Mouse (Mus musculus): ENCODE measurements at regions not wholly inside any gene's neighbourhood (a gene's known extent, or its start where the extent isn't known, plus 50 kb on each side); places are given as distances from the start of the nearest gene placed in this dataset.
"Not testable (repeated sequence)": the region's sequence is repeated elsewhere in the genome, so short reads cannot be mapped to it uniquely, and the experiment has no call there.

DNA sequence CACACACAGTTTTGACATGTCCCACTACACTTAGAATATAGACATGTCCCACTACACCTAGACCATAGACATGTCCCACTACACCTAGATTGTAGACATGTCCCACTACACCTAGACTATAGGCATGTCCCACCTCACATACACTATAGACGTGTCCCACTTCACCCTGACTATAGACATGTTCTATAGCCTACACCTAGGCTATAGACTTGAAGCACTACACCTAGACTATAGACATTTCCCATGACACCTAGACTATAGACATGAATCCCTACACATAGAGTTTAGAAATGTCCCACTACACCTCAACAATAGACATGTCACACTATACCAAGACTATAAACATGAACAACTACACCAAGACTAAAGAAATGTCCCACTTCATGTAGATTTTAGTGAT is 2580.9 kb downstream of the Gm37988 start:
- Histone ChIP-seq H3K9ac (no peak overlapping the region), H3K4me2 (no peak overlapping the region), H3K27me3 (replicated peaks) (no peaks in the 10 kb centered on the region), H3K4me3 (no peak overlapping the region), H3K4me1 (replicated peaks) (no peaks in the 10 kb centered on the region), H3K36me3 (no peaks in the 10 kb centered on the region), H3K27ac (ENCODE audit: poor library complexity, severe bottlenecking) (no peak overlapping the region), H3K9me3 (replicated peaks) (no peaks in the 10 kb centered on the region)
- WGBS = 77% methylated on average over 1 of the region's 1 CpGs
- no peak for ATAC-seq (ENCODE audit: insufficient number of reproducible peaks, low FRiP score)

DNA sequence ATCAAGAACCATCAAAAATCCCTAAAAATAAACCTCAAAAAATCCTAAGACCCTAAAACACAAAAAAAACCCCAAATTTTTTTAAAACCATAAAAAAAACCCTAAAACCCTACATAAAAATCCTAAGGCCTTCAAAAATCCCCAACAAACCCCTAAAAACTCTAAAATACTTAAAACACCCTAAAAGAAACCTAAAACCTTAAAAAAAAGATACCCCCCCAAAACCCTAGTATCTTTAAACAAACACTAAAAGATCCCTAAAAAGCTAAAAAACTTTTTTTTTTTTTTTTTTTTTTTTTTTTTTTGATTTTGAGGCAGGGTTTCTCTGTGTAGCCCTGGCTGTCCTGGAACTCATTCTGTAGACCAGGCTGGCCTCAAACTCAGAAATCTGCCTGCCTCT is 2585.8 kb downstream of the Gm37988 start:
- Histone ChIP-seq H3K4me3 (no peak overlapping the region), H3K4me1 (replicated peaks) (no peaks in the 10 kb centered on the region), H3K27me3 (replicated peaks) (no peaks in the 10 kb centered on the region), H3K9ac (no peak overlapping the region), H3K27ac (ENCODE audit: poor library complexity, severe bottlenecking) (no peak overlapping the region), H3K4me2 (no peak overlapping the region), H3K36me3 (no peaks in the 10 kb centered on the region), H3K9me3 (replicated peaks) (no peaks in the 10 kb centered on the region)
- ATAC-seq (ENCODE audit: insufficient number of reproducible peaks, low FRiP score) = no peak

DNA sequence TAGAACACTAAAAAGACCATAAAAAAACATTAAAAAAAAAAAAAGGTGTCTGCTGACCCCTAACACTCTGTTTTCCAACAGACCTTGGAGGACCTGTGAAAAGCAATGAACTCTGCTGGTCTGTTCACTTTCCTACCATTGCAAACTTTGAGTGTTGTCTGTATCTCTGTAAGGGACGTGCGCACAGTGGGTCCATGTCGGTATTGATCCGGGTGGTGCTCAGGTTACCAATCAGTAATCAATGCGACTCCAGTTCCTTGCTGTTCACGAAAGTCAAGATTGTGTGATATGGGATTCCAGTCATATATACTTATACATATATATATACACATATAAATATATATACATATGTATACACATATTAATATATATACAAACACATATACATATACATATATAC is 2586.5 kb downstream of the Gm37988 start:
- H3K4me1 ChIP-seq (replicated peaks) = no peaks in the 10 kb centered on the region
- WGBS = 95% methylated on average over 6 of the region's 6 CpGs
- H3K27me3 ChIP-seq (replicated peaks) = no peaks in the 10 kb centered on the region
- H3K27ac ChIP-seq (ENCODE audit: poor library complexity, severe bottlenecking) = no peak overlapping the region
- H3K4me3 ChIP-seq = no peak overlapping the region
- H3K9ac ChIP-seq = no peak overlapping the region
- H3K4me2 ChIP-seq = no peak overlapping the region
- H3K36me3 ChIP-seq = no peaks in the 10 kb centered on the region
- H3K9me3 ChIP-seq (replicated peaks) = no peaks in the 10 kb centered on the region
- no peak for ATAC-seq (ENCODE audit: insufficient number of reproducible peaks, low FRiP score)

DNA sequence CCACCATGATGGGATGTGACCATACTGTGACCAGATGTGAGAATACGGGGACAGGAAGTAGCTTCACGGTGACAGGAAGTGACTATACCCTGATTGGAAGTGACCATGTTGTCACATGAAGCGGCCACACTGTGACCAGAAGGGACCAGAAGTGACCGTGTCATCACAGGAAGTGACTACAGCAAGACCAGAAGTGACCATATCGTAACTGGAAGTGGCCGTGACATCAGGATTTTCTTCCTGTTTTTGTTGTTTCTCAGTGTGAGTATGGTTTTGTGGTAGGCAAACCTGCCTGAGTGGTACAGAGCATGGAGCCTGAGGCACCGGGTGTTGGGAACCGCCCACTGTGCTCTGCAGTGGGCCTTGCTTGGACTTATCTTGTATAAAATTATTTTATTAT is 2587.8 kb downstream of the Gm37988 start:
- H3K4me1 ChIP-seq (replicated peaks) = no peaks in the 10 kb centered on the region
- WGBS = 85% methylated on average over 8 of the region's 8 CpGs
- ATAC-seq (ENCODE audit: insufficient number of reproducible peaks, low FRiP score) = no peak
- no peak overlapping the region for H3K27ac ChIP-seq (ENCODE audit: poor library complexity, severe bottlenecking)
- no peak overlapping the region for H3K4me2 ChIP-seq
- H3K27me3 ChIP-seq (replicated peaks) = no peaks in the 10 kb centered on the region
- no peaks in the 10 kb centered on the region for H3K36me3 ChIP-seq
- H3K9ac ChIP-seq = no peak overlapping the region
- no peak overlapping the region for H3K4me3 ChIP-seq
- no peaks in the 10 kb centered on the region for H3K9me3 ChIP-seq (replicated peaks)

DNA sequence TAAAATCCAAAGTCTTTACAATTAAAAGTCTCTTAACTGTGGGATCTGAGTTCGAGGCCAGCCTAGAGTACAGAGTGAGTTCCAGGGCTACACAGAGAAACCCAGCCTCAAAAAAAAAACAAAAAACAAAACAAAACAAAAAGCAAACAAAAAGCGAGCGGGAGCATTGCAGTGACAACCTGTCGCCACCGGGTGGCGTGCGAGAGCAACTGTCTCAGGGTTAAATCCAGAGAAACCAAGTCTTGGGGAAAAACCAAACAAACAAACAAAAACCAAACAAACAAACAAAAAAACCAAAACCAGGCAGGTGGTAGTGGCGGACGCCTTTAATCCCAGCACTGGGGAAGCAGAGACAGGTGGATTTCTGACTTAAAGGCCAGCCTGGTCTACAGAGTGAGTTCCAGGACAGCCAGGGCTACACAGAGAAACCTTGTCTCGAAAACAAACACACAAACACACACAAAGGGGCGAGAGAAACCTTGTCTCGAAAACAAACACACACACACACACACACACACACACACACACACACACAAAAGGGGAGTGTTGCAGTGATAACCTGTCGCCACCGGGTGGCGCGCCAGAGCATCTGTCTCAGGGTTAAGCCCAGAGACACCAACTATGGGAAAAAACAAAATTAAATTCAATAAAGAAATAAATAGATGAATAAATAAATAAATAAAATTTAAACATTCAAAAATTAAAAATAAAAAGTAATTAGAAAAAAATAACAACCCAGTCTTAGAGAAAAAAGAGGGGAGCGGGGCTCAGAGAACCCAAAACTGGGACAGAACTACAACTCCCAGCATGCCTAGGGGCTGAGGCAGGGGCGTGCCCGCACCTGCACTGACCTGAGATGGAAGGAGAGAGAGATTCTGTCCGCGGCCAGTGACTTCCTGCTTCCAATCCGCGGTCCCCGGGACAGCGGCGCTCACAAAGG is 2589.4 kb downstream of the Gm37988 start:
- no peaks in the 10 kb centered on the region for H3K4me1 ChIP-seq (replicated peaks)
- H3K9me3 ChIP-seq (replicated peaks) = no peaks in the 10 kb centered on the region
- H3K27ac ChIP-seq (ENCODE audit: poor library complexity, severe bottlenecking) = peak overlapping the region; percentile 58; the same call in 1 of the 2 replicates
- no peaks in the 10 kb centered on the region for H3K36me3 ChIP-seq
- peak; percentile 90 for ATAC-seq (ENCODE audit: insufficient number of reproducible peaks, low FRiP score)
- peak overlapping the region; percentile 58 for H3K4me2 ChIP-seq
- peak overlapping the region; percentile 82 for H3K4me3 ChIP-seq
- WGBS = 11% methylated on average over 26 of the region's 26 CpGs
- peak overlapping the region; percentile 75 for H3K9ac ChIP-seq
- H3K27me3 ChIP-seq (replicated peaks) = no peaks in the 10 kb centered on the region

DNA sequence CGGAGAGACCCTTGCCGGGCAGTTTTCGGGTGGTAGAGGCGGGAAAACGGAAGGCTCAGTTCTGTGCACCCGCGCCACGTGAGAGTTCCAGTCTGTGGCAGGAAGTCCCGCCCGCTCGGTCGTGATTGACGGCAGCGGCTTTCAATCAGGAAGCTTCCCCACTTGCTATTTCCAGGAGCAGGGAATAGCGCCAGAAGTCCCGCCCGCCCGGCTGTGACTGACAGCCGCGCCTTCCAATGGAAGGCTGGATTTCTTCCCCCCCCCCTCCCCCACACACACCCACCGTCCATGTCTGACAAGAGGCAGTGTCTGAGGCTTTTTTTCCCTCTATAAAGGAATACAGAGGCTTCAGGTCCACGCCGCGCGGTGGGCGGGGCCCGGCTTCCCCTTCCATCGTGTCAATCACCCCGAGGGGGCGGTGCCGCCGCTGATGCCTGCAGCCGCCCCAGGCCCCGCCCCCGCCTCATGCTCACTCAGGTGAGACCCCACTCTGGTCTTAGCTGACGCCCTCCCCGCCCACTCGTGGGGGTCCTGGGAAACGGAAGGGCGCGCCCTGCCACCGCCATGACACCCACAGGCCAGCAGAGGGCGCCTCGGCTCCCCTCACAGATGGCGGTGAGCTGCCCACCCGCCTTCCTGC is 2590.2 kb downstream of the Gm37988 start:
- H3K36me3 ChIP-seq = no peaks in the 10 kb centered on the region
- peak; percentile 98 for ATAC-seq (ENCODE audit: insufficient number of reproducible peaks, low FRiP score)
- no peaks in the 10 kb centered on the region for H3K27me3 ChIP-seq (replicated peaks)
- no peaks in the 10 kb centered on the region for H3K4me1 ChIP-seq (replicated peaks)
- no peaks in the 10 kb centered on the region for H3K9me3 ChIP-seq (replicated peaks)
- 0% methylated on average over 44 of the region's 46 CpGs for WGBS
- peak overlapping the region; percentile 86 for H3K4me2 ChIP-seq
- H3K9ac ChIP-seq = peak overlapping the region; percentile 77
- H3K27ac ChIP-seq (ENCODE audit: poor library complexity, severe bottlenecking) = peak overlapping the region; percentile 76
- H3K4me3 ChIP-seq = peak overlapping the region; percentile 82

DNA sequence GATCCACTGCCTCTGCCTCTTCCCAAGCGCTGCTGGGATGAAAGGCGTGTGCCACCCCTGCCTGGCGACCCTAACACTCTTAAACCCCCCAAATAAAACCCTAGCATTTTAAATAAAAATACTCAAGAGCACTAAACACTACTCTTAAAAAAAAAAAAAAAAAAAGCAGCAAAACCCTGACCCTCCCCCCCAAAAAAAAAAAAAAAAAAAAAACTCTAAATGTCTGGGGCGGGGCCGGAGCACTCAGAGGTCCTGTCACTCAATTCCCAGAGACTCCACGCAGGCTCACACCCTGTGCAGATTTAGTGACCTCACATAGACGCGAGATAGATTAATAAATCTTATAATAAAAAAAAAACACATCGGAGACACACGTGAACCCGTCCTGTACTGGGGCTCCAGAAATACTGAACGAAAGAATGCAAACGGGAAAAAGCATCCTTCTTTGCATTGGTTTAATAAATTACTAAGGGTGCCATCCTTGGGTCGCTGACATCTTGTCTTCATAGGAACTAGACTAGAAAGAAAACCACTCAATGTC is 2591.1 kb downstream of the Gm37988 start:
- Histone ChIP-seq H3K4me3 (peak overlapping the region; percentile 82), H3K9ac (peak overlapping the region; percentile 77), H3K9me3 (replicated peaks) (no peaks in the 10 kb centered on the region), H3K4me2 (peak overlapping the region; percentile 86), H3K4me1 (replicated peaks) (no peaks in the 10 kb centered on the region), H3K36me3 (no peaks in the 10 kb centered on the region), H3K27me3 (replicated peaks) (no peaks in the 10 kb centered on the region), H3K27ac (ENCODE audit: poor library complexity, severe bottlenecking) (peak overlapping the region; percentile 76; the same call in 1 of the 2 replicates)
- 58% methylated on average over 14 of the region's 14 CpGs for WGBS
- no peak for ATAC-seq (ENCODE audit: insufficient number of reproducible peaks, low FRiP score)

DNA sequence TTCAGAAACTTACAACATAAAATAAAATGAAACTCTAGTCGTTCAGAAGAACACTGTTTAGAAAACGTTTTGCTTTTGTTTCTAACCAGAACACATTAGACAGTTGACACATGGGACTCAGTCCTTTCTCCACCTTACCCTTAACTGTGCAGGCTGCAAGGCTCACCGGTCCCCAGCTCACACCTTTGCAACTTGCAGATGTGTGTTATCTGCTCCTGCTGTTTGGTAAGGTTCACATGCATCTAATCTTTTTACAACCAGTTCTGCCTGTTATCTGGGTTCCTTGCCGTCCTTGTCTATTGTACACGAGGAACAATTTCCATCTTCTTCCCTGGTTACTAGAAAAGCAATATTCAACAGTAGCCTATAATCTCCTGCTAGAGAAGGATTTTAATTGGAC is 2598.0 kb downstream of the Gm37988 start:
- H3K27me3 ChIP-seq (replicated peaks); ATAC-seq (ENCODE audit: insufficient number of reproducible peaks, low FRiP score); H3K27ac ChIP-seq (ENCODE audit: poor library complexity, severe bottlenecking); H3K9me3 ChIP-seq (replicated peaks); H3K4me2 ChIP-seq; H3K36me3 ChIP-seq; H3K4me1 ChIP-seq (replicated peaks); H3K9ac ChIP-seq; H3K4me3 ChIP-seq: not testable (repeated sequence)
- 47% methylated on average over 5 of the region's 5 CpGs for WGBS

DNA sequence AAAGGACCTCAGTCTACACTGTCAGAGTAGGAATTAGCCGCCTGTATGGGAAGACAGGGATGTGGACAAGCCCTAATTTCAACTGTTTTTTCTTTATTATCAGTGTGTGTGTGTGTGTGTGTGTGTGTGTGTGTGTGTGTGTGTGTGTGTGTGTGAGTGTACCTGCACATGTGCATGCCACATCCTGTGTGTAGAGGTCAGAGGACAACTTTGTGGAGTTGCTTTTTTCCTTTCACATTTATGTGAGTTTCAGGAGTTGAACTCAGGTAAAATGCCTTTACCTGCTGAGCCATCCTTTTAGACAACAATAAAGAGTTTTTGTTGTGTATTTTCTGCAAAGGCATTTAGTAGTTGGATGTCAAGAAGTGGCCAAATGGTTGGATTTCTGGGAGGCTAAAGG is 2606.8 kb downstream of the Gm37988 start:
- no peak overlapping the region for H3K27ac ChIP-seq (ENCODE audit: poor library complexity, severe bottlenecking)
- 80% methylated on average over 1 of the region's 1 CpGs for WGBS
- no peak for ATAC-seq (ENCODE audit: insufficient number of reproducible peaks, low FRiP score)
- no peaks in the 10 kb centered on the region for H3K36me3 ChIP-seq
- H3K27me3 ChIP-seq (replicated peaks) = no peaks in the 10 kb centered on the region
- no peak overlapping the region for H3K4me3 ChIP-seq
- no peak overlapping the region for H3K4me2 ChIP-seq
- H3K9ac ChIP-seq = no peak overlapping the region
- no peaks in the 10 kb centered on the region for H3K9me3 ChIP-seq (replicated peaks)
- no peaks in the 10 kb centered on the region for H3K4me1 ChIP-seq (replicated peaks)

DNA sequence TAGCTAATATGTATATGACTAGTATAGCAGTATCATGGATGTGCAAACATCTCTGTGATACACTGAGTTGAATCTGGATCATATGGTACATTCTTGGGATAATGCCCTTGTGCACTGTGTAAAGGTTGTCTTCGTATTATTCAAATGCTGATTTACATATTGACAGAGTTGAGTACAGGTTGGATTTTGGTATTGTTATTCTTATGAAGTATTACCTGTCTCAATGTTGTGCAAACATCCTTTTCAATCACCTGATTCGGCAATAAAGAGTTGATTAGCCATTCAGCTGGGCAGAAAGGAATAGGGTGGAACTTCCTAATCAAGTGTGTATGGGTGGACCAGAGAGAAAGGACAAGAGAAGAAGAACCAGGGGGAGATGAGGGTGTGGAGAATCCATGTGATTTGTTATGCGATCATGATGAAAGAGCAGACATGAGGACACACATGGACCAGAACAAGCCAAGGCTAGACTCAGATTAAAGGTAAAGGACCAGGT is 2644.0 kb downstream of the Gm37988 start:
- no peaks in the 10 kb centered on the region for H3K36me3 ChIP-seq
- H3K4me2 ChIP-seq = no peak overlapping the region
- no peak for ATAC-seq (ENCODE audit: insufficient number of reproducible peaks, low FRiP score)
- H3K27ac ChIP-seq (ENCODE audit: poor library complexity, severe bottlenecking) = no peak overlapping the region
- H3K9me3 ChIP-seq (replicated peaks) = no peaks in the 10 kb centered on the region
- H3K4me3 ChIP-seq = no peak overlapping the region
- 77% methylated on average over 3 of the region's 3 CpGs for WGBS
- H3K9ac ChIP-seq = no peak overlapping the region
- H3K27me3 ChIP-seq (replicated peaks) = no peaks in the 10 kb centered on the region
- H3K4me1 ChIP-seq (replicated peaks) = no peaks in the 10 kb centered on the region

DNA sequence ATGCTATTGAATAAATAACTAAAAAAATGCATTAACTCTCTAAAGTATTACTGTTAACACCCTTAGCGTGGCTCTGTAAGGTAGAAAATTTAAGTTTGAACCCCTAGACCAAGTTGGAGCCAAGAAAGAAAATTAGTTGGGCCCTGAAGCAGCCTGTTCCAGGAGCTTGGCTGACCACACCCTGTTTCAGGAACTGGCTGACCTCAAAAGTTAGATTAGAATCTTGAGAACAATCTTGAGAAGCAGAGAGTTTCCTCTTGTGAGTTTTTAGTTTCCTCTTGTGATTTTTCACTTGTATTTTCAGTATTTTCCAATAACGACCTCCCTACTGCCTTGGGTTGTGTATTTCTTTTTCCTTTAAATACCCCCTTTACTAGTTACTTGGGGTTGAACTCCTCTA is 2647.2 kb downstream of the Gm37988 start:
- no peak for ATAC-seq (ENCODE audit: insufficient number of reproducible peaks, low FRiP score)
- no peak overlapping the region for H3K27ac ChIP-seq (ENCODE audit: poor library complexity, severe bottlenecking)
- 65% methylated on average over 2 of the region's 2 CpGs for WGBS

More for the DNA sequence above, 2647.2 kb downstream of the Gm37988 start:
- Histone ChIP-seq H3K4me1 (replicated peaks) (no peaks in the 10 kb centered on the region), H3K4me3 (no peak overlapping the region), H3K9me3 (replicated peaks) (no peaks in the 10 kb centered on the region), H3K36me3 (no peaks in the 10 kb centered on the region), H3K27me3 (replicated peaks) (no peaks in the 10 kb centered on the region), H3K9ac (no peak overlapping the region), H3K4me2 (no peak overlapping the region)
